Mouse (Mus musculus) ovary, postnatal 14 days (tissue): ENCODE results near the gene Zmynd11.

Source experiments
- DNase-seq: peaks from one replicate; pipeline ENCODE4 v3.0.0; 2022; ENCODE audit warnings: low spot score

Zmynd11 gene

GRCm38 (mm10) chr13:9713462-9714134 is 51.5 kb downstream of the Zmynd11 start:
- DNase-seq = no peak

DNA sequence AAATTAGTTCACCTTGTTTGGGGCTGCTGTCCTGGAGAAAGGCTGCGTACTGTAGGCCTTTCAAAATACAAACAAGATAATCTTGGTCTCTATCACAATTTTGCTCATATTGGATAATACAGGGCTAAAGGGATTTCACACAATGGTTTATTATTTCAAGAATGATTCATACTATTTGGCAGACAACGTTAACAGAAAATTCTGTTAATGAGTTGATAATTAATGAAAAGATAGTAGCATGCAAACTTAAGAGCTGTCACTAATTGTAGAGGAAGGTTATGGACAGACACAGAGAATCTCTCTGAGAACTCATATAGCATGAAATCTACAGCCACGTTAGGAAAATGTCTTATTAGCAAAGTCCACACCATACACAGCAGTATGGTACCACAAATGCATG is 52.2 kb downstream of the Zmynd11 start:
- no peak for DNase-seq

DNA sequence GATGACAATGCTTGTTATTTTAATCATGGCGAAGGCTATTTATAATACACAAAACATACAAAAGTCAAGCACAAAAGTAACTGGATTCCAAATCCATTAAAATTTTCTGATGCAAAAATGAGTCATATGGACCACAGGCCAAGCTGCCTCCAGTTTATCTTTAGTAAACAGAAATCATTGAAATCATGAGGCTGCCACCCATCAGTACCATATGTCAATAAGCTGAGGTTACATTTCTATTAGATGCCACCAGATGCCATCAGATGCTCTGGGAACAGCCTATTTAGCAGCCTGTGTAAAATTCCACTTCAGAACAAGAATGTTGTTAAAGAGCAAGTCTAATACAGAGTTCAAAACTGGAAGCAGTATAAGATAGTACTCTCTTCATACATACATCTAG is 52.7 kb downstream of the Zmynd11 start:
- DNase-seq = no peak

- no peak for DNase-seq
These were observed 56.5 kb downstream of the Zmynd11 start for GRCm38 (mm10) chr13:9708433-9709240.

- no peak for DNase-seq
These were observed 58.4 kb downstream of the Zmynd11 start for GRCm38 (mm10) chr13:9706720-9707119.

- DNase-seq = no peak
These were observed 62.4 kb downstream of the Zmynd11 start for GRCm38 (mm10) chr13:9702615-9703235.

DNA sequence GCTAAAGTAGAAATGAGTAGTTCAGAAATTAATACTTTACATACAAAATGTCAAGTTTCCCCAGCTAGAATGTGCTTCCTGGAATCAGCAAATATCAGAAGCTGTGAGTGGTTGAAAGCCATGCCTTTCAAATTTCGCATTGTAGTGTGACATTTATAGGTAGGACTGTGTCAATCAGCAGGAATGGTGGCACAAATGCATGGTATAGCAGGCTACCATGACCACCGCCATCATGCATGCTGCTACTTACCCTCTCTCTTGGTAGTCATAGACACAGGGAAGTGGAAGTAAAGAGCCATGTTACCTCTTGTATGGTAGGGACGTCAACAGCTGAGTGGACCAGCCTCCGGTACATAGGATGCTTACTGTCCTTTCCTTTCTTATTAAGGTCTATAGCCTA is 67.8 kb downstream of the Zmynd11 start:
- no peak for DNase-seq

DNA sequence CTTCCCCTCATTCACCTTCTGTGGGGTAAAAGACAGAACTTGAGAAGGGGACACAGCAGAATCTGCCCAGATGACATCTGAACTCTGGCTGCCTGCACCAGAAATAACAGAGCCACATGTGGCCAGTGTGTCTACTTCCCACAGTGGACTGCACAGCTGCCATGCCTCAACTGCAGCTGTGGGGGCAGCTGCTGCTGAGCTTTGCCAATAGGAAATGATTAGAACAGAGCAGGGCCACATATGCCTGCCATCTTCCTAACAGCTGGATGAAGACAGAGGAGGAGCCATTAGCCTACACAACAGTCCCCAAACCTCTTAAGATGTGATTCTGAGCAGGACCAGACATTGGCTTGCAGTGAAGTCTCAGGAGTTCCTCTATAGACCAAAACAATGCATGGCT is 69.3 kb downstream of the Zmynd11 start:
- peak; percentile 6 for DNase-seq

DNA sequence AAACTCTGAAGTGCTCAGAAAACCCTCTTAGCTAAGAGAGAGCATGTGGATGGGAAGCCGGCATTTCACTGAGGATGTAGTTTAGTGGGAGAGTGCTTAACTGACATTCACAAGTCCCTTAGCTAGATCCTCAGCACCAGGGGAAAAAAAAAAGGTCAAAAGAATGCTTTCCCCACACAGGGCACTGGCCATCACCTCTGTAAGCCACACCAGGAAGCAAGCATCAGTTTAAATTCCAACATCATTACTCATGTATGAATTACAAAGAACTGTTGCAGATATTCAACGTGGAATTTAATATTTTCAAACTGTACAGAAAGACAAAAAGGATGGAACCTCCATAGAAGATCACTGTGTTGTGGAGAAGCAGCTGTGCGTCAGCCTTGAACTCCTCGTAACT is 69.7 kb downstream of the Zmynd11 start:
- no peak for DNase-seq

GRCm38 (mm10) chr13:9694651-9695050 is 70.5 kb downstream of the Zmynd11 start:
- DNase-seq = no peak

DNA sequence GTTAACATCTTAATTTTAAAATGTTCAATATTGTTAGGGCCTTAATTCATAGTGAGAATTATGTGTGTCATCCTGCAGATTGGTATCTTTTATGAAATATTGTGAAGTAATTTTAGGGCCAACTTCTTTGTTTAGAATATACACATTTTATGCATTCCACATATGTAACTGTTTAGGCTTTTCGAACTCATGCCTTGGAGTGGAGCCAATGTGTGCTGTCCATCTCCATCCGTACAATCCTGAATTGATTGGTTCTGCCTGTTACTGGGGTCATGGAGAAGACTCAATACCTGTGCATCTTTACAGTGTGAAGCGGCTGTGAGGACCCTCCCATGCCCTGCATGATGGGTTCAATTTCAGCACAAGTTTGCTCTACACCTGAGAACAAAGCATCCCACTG is 72.3 kb downstream of the Zmynd11 start:
- DNase-seq = no peak

DNA sequence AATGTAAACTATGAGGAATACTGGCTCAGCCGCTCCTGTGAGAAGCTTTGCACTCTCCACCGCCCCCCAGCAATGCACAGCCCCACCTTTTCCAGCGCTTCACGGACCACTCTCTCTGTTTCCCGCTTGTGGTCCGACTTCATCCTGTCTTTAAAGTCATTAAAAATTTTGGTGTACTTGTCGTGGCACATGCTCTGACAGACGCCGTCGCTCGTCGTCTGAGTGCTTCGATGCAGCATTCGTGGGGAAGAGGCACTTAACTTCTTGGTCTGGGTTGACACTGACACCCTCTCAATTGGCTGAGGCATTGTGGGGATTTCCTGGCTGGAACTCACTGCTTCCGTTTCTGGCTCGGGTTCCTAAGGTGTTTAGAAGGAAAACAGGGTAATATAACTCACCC is 75.8 kb downstream of the Zmynd11 start:
- DNase-seq = no peak

GRCm38 (mm10) chr13:9686765-9687164 is 78.4 kb downstream of the Zmynd11 start:
- DNase-seq = no peak

- no peak for DNase-seq
These were observed 78.9 kb downstream of the Zmynd11 start for GRCm38 (mm10) chr13:9686261-9686660.

GRCm38 (mm10) chr13:9684153-9684923 is 80.8 kb downstream of the Zmynd11 start:
- no peak for DNase-seq

GRCm38 (mm10) chr13:9683280-9683679 is 81.8 kb downstream of the Zmynd11 start:
- DNase-seq = no peak

GRCm38 (mm10) chr13:9681492-9681891 is 83.6 kb downstream of the Zmynd11 start:
- DNase-seq = no peak

DNA sequence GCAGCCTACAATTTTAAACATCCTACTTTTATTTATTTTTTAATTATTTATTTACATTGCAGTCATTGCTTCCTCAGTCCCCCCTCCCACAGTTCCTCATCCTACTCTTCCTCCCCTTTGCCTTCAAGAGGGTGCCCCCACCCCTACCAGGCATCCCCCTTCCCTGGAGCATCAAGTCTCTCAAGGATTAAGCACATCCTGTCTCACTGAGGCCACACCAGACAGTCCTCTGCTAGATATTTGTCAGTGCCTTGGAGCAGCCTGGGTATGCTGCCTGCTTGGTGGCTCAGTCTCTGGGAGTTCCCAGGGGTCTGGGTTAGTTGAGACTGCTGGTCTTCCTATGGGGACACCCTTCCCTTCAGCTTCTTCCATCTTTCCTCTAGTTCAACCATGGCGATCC is 91.0 kb downstream of the Zmynd11 start:
- DNase-seq = no peak

DNA sequence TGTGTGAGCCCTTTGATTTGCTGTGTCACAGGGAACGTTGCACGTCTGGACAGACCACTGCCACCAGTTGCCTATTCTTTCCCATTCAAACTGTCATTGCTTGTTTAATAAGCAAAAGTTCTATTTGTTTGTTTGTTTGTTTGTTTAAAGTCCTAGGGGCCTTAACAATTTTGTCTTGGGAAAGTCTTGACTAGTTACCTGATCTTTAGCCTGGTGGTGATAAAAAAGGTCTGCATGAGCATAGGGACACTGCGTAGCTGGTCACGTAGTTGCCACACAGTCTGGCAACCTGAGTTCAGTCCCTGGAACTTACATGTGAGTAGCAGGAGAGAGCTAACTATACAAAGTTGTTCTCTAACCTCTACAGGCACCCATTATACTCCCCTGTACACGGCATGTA is 95.9 kb downstream of the Zmynd11 start:
- DNase-seq = no peak

DNA sequence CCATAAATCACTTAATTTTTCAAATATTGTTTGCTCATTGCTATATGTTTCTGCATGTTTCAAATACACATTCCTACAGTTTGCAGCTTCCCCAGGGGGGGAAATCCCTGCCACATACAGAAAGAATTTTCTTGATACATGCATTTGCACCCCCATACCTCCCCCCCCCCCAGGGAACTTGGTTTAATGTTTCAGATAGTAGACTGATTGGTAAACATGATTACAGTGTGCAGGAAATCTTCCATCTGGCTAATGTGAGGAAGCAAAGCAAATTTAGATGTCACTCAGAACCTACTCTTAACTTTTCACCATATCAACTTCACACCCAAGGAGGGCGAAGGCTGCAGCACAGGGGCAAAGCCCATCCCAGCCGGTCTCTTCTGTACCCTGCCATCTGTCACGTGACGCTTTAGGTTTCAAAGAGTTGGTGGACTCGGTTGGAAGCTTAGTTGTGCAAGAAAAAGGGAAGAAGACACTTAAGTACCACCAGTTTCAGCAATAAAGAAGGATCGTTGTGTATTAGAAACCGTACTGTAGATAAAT is 97.1 kb downstream of the Zmynd11 start:
- no peak for DNase-seq

DNA sequence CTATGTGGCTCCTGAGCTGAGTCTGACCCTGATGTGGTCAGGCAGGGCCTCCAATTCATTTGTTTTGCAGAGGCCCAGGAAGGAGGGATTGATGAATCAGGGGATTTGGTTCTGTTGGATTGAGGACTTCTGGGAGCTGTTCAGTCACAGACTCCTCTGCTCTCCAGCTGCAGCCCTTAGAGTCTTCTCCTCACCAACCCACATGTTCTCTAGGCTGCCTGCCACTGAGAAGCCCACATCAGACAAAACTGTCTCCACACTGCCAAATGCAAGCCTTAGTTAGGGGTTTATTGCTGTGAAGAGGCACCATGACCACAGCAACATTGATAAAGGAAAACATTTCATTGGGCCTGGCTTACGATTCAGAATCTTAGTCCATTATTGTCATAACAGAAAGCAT is 101.5 kb downstream of the Zmynd11 start:
- no peak for DNase-seq

- no peak for DNase-seq
These were observed 104.4 kb downstream of the Zmynd11 start for GRCm38 (mm10) chr13:9660711-9661110.
